In the genomic region with DNA sequence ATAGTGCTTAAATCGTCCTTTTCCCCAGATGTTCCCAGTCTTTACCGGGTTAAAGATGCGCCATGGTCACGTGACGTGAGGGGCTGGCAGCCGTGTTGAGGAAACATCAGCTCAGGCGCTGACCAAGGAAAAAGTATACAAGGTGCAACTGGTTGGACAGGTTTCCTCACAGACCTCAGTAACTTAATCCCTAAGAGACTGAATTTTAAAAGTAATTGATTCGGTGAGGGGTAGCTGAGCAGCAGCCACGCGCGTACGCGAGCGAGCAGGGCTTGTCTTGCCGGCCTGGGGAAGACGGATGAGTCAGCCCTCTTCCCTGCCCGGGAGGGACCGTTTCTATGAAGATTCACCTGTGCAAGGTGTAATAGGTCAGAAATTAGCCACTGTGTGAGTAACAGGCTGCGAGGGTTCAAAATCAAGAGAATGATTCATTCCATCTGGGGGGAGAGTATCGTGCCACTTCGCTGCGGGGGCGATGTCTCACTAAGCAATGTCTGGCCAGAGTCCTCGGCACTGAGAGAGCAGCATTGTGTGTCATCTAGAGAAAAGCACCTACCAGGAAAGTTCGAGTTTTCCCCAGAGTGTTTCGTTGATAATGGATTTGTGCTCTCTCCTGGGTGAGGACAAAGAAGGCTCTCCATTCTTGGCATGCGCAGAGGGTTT, we compare ENCODE assay signal across 8 mouse cellular contexts. TPM values are rescaled to one million over a fixed set of nuclear protein-coding genes. Genes with fewer than 3 reads are reported as not detected.
DNase-seq lines count a peak whose midpoint lies in the region; ATAC-seq and TF ChIP-seq lines count a peak whose summit lies in the region.

No protein-coding gene starts in this region.

- peaks cover 14% of the 10 kb centered on the region; the same call in 1 of the 2 replicates for H3K27me3 ChIP-seq in forebrain, embryonic 10.5 days (ENCODE audit: poor library complexity, severe bottlenecking)
- H3K27me3 ChIP-seq in kidney, adult 2 months (replicated peaks; ENCODE audit: control insufficient read depth, insufficient read depth, low read length): no peaks in the 10 kb centered on the region

- DNase-seq in ovary, postnatal 36 days (ENCODE audit: low spot score): peak; percentile 11
- no peak for DNase-seq in ovary, postnatal 10 days (ENCODE audit: low spot score)
- peak; percentile 25 for DNase-seq in forebrain, embryonic 10.5 days (ENCODE audit: extremely low spot score, low spot score)
- DNase-seq in kidney, adult 2 months: peak; percentile 35
- peak; percentile 37 for DNase-seq in lung, postnatal 36 days
- DNase-seq in spleen, postnatal 14 days (ENCODE audit: low spot score in 2 of 2): no peak
- no peak for DNase-seq in gastrocnemius, postnatal 14 days

- no peaks in the 10 kb centered on the region for H3K9me3 ChIP-seq in forebrain, embryonic 10.5 days

- no peaks in the 10 kb centered on the region for H3K36me3 ChIP-seq in forebrain, embryonic 10.5 days (replicated peaks)
- H3K36me3 ChIP-seq in kidney, adult 2 months (ENCODE audit: control insufficient read depth, insufficient read depth, low read length): no peaks in the 10 kb centered on the region

- peaks cover 32% of the 10 kb centered on the region for H3K4me1 ChIP-seq in forebrain, embryonic 10.5 days
- peaks cover 7% of the 10 kb centered on the region; the same call in 1 of the 2 replicates for H3K4me1 ChIP-seq in kidney, adult 2 months (ENCODE audit: control insufficient read depth, insufficient read depth, low read length)

- WGBS in forebrain, embryonic 10.5 days: 40% methylated on average over 27 of the region's 27 CpGs
- 31% methylated on average over 27 of the region's 27 CpGs for WGBS in kidney, adult 2 months

- no peak for TF ChIP-seq CTCF in kidney, adult 2 months (conservative IDR thresholded peaks at IDR 0.05; ENCODE audit: insufficient read depth, insufficient read length, low read depth, low read length)

- peak overlapping the region; percentile 20; the same call in 1 of the 2 replicates for H3K27ac ChIP-seq in forebrain, embryonic 10.5 days
- H3K27ac ChIP-seq in kidney, adult 2 months (ENCODE audit: insufficient read depth, low read depth, low read length): no peak overlapping the region

- no peak for ATAC-seq in monocyte, adult 5-6 weeks (replicated peaks; ENCODE audit: insufficient number of reproducible peaks, low FRiP score, low TSS enrichment, poor library complexity, severe bottlenecking)

- no peak for TF ChIP-seq POLR2A in kidney, adult 2 months (IDR thresholded peaks at IDR 0.05; ENCODE audit: low read depth, low read length)

- peak overlapping the region; percentile 43 for H3K4me3 ChIP-seq in forebrain, embryonic 10.5 days
- H3K4me3 ChIP-seq in kidney, adult 2 months (ENCODE audit: insufficient read depth, low read depth, low read length): no peak overlapping the region

- intact Hi-C loops in gastrocnemius, postnatal 14 days (cut with DNase I; ENCODE audit: low total_unique reads): loop anchor here (10.0 kb wide), 1 partner anchor 55 kb away; no protein-coding TSS in a partner anchor

RNA-seq across cellular contexts. Expression of a gene that starts 26.1 kb away (rescaled TPM):
- polyA plus RNA-seq in forebrain, embryonic 10.5 days (2016; fragmentation: Nextera tagmentation; extraction: Ambion mirVana): 35.7 and 41.7 TPM in 2 replicates
- 59.5 and 73.8 TPM in 2 replicates for polyA plus RNA-seq in kidney, adult 2 months (2012; rRNA removed)
- under 1 TPM in 1 of 2 experiments, not detected in 1; 0.12 TPM for total RNA-seq in gastrocnemius, postnatal 14 days (2021)
- 0.19 to 2.6 TPM (median 1.8 TPM) in 3 replicates for total RNA-seq in monocyte, adult 5-6 weeks (2017)

Comparison
In these comparisons a context has a peak if more than half of its experiments do, and no peak if none do; other contexts are left out.
1. DNase-seq: peak in ovary, postnatal 36 days (single experiment), forebrain, embryonic 10.5 days (single experiment), kidney, adult 2 months (single experiment) and lung, postnatal 36 days (single experiment); none in ovary, postnatal 10 days (single experiment), spleen, postnatal 14 days (0 of 2) and gastrocnemius, postnatal 14 days (single experiment).